Mouse (Mus musculus) adrenal gland, postnatal 10 days (tissue): ENCODE measurements around the gene Ston1. TPM values are rescaled to one million over a fixed set of nuclear protein-coding genes. Genes with fewer than 3 reads are reported as not detected.

Source experiments
- DNase-seq: peaks from one replicate; pipeline ENCODE4 v3.0.0; 2021; ENCODE audit warnings: mixed read lengths
- total RNA-seq, 2 experiments: library from RNA; stranded (reverse); gene quantifications; 2 replicates each; pipeline ENCODE4 v1.2.3; 2021

Ston1 gene
- total RNA-seq, 2 experiments from 2014 or later = 25.0 to 25.1 TPM

DNA sequence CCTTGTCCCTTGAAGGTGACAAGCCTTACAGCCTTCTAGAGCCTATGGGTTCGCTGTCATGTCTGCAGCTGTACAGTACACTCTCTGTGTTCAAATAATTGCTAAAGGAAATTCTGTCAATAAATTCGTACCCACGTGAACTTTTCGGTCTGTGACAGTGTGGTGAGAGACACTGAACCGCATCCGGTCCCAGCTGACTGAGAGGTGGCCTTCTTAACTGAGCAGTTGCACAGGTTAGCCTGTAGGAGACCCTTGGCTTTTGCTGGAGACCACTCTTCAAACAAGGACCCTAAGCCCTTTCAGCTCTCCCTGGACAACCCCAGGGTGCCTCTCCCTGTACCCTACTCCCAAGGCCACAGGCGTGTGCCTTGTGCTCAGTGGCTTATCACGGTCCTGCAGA is 9.3 kb upstream of the Ston1 start:
- no peak for DNase-seq

DNA sequence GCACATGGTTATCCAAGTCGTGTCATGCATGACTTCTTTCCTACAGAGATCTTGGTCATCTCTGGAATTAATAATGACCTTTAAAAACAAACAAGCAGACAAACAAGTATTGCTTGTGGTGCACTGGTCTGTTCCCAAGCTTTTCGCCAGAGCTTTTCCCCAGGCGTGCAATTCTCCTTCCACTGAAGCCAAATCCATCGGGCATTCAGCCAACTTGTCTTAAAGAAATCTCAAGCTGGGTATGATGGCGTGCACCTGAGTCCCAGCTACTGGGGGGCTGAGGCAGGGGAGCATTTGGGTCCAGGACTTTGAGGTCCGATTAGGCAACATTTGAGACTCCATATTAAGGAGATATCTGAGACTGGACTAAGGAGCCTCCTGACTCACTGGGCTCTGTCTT is 7.2 kb upstream of the Ston1 start:
- peak; percentile 56 for DNase-seq

DNA sequence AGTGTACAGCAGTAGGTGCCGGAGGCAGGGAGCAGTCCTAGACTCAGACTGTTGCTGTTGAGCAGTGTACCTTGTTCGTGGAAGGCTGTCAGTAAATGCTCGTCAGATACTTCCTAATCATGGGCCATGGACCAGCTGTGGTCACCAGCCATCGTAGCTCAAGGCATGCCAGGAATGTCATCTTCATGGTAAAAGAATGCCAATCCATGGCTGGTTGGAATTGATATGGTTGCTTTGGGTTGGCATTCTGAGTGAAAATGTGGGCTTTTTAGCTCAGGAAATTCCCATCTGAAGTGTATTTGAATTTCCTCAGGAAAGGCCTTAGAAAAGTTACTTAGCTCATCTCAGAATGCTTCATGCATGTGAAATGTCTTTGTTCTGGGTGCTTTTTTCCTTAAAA is 2.4 kb upstream of the Ston1 start:
- DNase-seq = no peak

DNA sequence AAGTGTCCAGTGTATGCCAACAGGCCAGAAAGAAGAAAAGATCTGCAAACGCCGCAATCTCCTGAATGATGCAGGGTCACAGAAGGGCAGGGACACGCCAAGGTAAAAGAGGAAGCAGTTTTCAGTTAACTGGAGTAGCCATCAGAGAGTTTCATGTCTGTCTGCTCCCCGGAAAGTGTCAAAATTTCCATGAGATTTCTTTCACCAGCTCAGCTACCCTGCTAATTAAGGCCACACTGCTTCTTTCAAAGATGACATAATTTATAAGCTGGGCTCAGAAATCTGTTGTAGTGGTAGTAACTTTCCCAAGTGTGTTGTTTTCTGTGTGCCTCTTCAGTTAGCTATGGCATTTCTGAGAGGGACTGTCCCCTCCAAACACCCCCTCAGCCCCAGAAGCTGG is 1.4 kb upstream of the Ston1 start:
- no peak for DNase-seq

DNA sequence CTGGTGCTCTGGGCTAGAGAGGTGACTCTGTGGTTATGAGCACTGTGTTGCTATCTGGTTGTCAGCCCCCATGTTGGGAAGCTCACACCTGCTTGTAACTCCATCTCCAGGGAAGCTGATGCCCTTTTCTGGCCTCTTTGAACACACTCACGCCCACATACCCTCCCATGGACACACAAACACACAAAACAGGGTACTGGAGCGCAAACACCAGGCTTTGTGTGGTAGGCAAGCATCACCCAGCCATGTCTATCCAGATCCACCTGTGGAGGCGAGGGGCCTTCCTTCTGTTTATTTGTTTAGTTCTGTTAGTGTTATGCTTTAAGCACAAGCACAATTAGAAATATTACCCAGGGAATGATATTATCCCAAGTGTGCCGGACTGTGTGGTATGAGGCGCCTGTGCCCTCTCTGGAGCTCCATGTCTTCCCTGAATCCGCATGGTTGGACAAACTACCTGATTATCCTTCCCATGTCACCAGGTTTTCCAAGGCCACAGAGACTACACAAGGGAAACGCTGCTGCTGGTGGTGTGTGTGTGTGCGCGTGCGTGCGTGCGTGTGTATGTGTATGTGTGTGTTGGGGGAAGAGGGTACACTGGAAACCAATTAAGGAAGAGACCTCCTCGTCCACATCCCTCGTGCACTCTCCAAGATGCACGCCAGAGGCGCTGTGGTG is 801 bp upstream of the Ston1 start:
- DNase-seq = no peak

DNA sequence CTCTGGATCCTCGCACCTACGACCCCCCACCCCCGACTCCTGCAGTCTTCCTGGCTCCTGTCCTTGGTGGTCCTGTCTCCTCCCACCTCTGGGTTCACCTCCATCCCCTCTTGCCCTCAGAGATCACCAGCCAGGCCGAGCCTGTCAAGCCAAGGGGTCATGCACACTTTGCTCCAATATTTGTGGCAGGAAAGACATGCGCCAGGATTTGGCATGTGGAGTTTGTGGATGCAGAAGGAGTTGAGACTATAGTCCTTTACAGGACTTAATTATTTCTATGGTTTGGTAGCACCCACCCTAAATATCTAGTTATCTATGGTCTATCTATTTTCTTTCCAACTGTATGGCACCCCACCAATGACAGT is 554 bp downstream of the Ston1 start:
- DNase-seq = no peak

DNA sequence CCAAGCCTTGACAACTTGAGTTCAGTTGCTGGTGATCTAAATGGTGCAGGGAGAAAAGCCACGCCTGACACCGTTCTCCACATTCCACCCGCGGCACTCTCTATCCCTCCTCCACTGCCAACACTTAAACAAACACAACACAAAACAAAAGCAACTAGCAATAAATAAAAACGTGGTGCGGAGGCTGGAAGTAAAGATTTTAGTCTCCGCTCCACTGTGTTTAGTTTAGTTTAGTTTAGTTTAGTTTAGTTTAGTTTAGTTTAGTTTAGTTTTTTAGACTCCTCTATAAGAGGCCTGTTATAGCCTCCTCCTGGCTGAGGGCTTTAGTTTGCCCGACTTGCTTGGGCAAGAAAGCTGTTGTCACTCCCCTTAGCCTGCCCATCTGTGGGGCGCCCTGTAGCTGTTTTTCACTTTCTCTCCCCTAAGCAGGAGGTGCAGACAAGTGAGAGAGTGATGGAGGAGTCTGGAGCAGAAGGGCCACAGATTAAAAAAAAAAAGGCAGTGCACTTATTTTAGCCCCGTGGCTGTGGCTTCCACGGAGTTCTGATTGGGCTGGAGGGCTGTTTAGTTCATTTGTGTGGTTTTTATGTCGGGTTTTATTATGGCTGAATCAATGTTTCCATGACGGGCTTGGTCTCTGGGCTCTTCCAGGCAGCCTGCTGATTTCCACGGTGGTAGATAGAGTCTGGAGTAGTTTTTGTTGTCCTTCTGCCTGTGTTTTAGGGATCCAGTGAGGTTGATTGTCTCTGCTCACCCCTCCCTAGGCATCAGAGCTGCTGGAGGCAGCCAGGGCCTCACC is 1.3 kb downstream of the Ston1 start:
- DNase-seq = no peak

DNA sequence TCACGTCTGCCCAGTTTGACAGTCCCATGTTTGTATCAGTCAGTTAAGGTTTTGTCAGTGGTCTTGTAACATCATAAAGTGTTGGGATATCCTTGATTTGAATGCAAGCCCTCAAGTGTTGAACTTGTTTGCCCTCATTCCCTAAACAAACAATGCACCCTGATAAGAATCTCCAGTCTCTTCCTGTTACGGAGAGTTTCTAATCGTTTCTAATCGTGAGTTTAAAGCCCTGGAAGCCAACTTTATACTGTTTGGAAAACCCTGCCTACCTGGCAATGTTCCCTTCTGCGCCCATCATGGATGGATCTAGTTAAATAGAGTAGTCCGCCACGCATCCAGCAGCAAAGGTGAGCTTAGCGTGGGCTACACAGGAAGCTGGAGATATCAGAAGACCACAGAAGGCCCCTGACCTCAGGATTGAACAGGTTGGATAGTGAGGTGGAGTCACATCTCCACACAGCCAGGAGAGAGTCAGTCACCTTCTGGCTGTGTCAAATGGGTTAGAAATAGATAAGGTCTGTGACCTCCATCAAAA is 3.1 kb downstream of the Ston1 start:
- no peak for DNase-seq

DNA sequence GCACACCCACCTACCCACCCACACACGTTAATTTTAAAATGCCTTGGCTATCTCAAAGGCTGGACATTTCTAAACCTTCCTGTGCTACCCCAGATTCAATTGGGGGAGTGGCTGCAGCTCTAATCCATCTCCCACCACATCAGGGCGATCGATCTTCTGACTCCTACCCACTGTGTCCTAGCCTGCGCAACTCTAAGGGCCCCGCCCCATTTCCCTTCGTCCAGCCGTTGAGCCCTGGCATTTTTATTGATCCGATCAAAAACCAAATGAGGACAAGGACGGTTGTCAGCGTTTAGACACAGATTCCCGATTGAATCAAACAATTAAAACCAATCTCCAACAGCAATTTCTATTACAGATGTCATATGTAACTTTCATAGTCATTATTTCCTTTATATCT is 6.5 kb downstream of the Ston1 start:
- DNase-seq = no peak

DNA sequence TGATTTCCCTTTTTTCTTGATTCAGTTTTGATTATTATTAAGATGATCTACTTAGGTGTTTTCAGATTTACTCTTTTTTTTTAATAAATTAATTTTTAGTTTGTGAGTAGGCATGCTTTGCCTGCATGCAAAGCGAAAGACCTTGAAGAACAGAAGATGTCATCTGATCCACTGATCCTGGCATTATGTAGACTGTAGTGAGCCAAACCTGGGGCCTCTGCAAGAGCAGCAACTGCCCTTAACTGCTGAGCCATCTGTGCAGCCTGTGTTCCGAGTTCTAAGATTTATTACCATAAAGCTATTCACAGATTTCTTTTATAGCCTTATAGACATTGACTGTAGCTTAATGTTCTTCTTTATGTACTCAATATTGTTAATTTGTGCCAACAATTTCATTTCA is 8.6 kb downstream of the Ston1 start:
- no peak for DNase-seq

DNA sequence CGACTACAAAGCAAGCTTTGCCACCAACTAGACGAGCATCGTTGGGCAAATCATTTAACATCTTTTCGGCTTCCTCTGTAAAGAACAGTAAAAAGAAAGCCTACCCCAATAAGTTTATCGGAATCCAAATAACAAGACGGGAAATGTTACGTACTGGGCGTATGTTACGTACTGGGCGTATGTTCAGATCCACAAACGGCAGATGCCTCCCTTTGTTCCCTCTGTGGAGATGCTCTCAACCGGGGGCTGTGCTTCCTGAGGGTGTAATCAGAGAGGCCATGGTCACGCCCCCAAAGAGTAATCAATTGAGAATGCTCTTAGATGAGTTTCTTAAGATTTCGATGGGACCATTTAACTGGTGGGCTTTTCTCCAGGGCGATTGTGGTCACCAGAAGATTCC is 11.9 kb downstream of the Ston1 start:
- no peak for DNase-seq

DNA sequence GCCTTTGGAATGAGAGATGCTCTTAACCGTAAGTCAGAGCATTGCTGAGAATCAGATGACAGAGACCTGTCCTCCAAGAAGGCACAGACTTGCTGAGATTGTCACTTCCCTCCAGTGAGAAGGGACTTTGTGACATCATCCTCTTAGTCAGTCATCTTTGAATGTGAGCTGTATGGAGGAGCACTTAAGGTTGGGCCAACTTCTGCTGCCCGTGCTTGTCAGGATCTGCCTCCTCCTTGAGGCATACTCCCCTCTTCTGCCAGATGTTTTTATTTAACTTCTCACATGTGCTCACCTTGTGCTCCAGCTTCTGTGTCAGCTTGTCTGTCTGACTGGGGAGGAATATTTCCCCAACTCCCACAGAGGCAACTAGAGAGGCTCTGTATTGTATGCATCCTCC is 13.6 kb downstream of the Ston1 start:
- DNase-seq = no peak

DNA sequence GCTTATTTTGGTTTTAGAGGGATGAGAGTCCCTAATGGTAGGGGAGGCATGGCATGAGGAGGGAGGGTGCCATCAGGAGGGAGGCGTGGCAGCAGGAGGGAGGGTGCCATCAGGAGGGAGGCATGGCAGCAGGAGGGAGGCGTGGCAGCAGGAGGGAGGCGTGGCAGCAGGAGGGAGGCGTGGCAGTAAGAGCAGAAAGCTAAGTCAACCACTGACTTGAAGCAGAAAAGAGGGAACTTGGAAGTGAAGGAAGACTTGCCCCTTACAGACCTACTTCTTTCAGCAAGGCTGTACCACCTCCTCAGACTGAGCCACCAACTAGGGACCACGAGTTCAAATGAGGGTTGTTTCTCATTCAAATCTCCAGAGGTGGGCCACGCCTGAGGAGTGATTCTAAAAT is 15.7 kb downstream of the Ston1 start:
- no peak for DNase-seq

DNA sequence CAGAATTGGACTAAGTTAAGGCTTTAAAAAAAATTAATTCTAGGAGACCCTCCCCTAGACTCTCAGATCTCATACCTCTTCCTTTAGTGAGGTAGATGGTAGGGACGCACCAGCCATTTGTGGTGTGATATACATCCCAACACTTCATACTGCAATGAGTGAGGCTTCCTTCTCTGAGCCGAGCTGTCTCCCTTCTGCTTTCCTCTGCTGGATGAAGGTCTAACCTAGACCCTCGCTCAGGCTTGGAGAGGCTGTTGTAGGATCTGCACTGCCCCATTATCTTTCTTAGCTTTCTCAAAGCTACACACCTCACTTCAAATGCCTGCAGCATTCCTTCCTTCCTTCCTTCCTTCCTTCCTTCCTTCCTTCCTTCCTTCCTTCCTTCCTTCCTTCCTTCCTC is 16.2 kb downstream of the Ston1 start:
- no peak for DNase-seq

DNA sequence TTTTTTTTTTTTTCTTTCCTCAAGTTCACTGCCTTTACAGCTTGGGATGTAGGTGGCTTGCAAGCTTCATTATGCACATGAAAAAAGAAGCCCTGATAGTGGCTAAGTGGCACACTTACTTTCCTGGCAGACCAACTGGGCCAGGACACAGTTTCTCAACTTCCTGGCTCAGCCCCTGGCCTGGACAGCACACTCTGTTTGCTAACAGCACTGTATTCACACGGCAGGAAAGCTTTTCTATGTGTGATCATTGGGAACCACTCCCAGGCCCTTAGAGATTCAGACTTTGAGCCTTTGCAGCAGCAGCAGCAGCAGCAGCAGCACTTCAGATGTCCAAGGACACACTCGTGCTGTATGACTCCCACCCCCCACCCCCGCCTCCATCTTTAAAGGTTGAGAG is 16.8 kb downstream of the Ston1 start:
- peak; percentile 38 for DNase-seq

DNA sequence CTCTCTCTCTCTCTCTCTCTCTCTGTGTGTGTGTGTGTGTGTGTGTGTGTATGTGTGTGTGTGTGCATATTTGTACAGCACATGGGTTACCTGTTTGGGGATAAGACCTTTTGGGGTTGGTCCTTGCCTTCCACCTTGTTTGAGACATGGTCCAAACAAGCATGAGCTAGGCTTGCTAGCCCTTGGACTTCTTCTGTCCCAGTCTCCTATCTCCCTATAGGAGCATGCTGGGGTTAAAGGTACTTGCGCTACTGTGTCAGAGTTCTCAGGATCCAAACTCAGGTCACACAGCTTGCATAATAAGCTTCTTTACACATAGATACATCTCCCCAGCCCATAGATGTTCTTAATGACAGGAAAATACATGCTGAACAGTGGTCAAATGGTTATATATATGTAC is 17.2 kb downstream of the Ston1 start:
- DNase-seq = no peak

DNA sequence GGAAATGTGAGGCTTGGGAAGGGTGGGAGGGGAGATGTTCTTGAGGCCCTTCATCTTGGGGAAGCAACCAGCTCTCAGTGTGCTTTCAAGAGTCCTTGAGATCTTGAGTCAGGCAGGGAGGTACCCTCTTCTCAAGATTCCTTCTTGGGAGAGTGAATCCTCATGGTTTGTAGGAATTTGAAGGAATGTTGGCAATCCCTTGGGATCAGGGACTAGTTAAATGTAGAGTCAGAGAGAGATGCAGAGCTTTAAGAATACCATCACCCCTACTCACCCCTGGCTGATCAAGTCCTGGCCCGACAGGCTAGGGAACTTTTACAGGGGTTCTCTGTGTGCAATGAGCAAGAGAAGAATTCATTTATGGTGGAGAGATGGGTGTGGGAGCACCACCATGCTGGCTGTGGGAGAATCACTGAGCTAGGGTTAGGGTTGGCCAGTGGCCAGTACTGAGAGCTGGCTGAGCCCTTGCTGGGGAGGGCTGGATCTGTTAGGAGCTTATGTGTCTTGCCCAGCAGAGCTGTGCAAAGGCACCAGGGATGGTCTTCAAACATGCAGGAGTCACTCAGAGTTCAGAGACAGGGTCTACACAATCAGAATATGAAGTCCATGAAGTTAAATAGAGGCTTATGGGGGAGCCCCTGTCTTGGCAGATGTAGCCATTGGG is 18.1 kb downstream of the Ston1 start:
- no peak for DNase-seq

DNA sequence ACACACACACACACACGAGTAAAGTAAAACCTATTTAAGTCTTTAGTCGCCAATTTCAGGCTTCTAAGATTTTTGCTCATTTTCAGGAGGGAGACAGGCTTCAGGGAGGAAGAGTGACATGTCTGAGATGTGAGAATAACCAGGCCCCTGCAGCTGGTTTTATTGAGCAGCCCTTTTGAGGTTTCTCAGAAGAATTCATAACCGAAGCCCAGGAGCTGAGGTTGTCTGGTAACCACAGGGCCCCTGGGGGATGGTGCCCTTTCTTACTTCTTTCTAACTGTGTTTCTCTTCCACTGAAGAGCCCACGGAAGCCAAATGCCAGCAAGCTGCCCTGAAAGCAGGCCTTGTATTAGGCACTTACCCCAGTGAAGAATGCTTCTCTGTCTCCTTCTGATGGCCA is 23.5 kb downstream of the Ston1 start:
- no peak for DNase-seq

DNA sequence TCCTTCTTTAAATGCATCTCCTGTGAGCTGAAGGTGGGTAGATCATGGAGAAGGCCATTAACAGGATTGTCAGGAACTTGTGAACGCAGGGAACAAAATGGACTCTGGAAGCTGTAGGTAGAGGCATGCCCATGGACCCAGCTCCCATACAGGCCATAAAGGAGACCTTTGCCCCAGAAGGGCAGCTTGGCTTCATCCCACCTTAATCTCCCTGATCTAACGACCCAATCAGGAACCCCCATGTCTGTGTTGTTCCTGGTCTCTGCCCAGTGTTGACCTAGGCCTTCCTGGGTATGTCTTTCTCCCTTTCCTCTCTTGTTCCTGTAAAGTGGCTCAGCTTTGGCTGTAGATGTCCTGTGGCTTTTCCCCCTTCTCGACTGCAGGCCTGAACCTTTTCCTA is 23.9 kb downstream of the Ston1 start:
- no peak for DNase-seq

DNA sequence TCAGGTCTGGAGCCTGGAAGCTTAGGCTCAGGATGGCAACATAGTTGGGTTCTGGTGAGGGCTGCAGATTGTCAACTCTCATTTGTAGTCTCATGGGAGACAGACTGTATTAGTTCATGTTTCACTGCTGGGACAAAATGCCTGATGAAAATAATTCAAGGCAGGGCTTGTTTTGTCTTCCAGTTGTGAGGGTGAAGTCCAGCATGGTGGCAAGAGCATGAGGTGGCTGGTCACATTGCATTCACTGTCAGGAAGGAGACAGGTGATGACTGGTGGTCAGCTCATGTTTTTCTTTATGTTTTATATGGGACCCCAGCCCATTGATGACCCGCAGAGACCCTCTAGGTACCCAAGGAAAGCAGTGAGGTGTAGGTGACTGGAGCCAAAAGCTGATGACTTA is 25.2 kb downstream of the Ston1 start:
- no peak for DNase-seq

DNA sequence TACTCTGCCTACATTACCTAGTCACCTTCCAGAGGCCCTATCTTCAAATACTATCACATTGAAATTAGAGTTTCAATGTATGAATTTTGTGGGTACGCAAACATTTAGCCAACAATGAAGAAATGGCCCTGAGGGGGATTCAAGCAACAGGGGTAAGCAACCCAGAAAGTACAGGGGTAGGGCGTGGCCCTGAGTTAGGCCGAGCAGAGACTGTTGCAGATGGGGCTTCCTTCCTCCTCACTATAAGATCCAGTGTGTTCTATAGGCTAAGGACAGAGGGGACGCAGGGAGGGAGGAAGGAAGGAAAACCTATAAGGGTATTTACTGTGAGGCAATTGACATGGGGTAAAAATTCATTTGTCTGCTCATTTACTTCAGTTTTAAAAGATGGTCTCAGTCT is 26.9 kb downstream of the Ston1 start:
- no peak for DNase-seq

DNA sequence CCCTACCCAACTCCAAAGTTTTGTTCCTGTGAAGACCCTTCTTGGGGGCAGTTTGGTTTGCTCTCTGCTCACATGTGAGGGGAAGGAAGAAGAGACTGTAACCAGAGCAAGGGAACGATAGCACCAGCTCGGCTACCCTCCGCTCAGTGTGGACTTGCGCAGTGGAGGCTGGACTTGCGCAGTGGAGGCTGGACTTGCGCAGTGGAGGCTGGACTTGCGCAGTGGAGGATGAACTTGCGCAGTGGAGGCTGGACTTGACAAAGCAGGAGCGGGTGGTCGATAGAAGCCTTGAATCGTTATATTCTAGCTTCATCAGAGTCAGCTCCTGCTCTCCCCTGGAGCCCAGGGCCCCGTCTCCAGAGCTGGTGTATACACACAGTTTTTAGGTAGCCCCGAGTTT is 27.9 kb downstream of the Ston1 start:
- no peak for DNase-seq

DNA sequence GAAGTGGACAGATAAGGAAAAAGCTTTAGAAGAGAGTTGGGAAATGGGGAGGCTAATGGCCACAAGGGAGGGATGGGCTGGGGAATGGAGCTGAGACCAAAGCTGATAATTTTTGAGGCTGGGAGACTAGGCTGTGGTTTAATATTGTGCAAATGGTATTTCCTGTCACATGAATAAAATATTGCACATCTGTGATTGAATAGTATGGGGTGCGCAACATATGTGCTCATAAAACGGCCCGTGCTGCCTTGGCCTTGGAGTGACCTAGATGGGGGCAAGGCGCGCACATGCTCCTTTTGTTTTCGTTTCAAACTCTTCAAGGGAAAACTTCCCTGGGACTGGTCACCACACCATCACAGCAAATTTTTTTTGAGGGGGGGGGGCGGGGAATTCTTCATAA is 28.4 kb downstream of the Ston1 start:
- DNase-seq = no peak
